Mouse (Mus musculus) heart, adult 2 months (tissue): Measurements from ENCODE around the gene Vps25. TPM values are rescaled to one million over a fixed set of nuclear protein-coding genes. Genes with fewer than 3 reads are reported as not detected.

Source experiments
- DNase-seq, 2 experiments: peaks; one replicate each; pipeline ENCODE4 v3.0.0; 2021
- H3K27ac ChIP-seq: fragments of 200-600 bp; 2 replicates; pipeline ENCODE4 v1.8.1; 2022
- H3K27me3 ChIP-seq: fragments of 200-500 bp; 2 replicates; pipeline ENCODE4 v1.6.1; 2012; ENCODE audit warnings: mild to moderate bottlenecking, low read length, inconsistent platforms, mixed read lengths; ENCODE audit not compliant: control insufficient read depth, insufficient read depth
- H3K36me3 ChIP-seq: fragments of 200-500 bp; 2 replicates; pipeline ENCODE4 v1.6.1; 2012; ENCODE audit warnings: low read length, inconsistent platforms; ENCODE audit not compliant: control insufficient read depth, insufficient read depth
- H3K4me1 ChIP-seq: fragments of 200-500 bp; 2 replicates; pipeline ENCODE4 v1.6.1; 2011; ENCODE audit warnings: low read length; ENCODE audit not compliant: control insufficient read depth, insufficient read depth
- H3K4me3 ChIP-seq: fragments of 200-600 bp; 2 replicates; pipeline ENCODE4 v1.8.1; 2022
- H3K79me2 ChIP-seq: fragments of 200-500 bp; replicated peaks from 2 replicates; pipeline ENCODE4 v1.6.1; 2012; ENCODE audit warnings: mild to moderate bottlenecking, inconsistent platforms, low read length, moderate library complexity, mixed read lengths; ENCODE audit not compliant: control insufficient read depth, insufficient read depth
- H3K9ac ChIP-seq: fragments of 200-500 bp; 2 replicates; pipeline ENCODE4 v1.6.1; 2012; ENCODE audit warnings: low read depth, mild to moderate bottlenecking, control low read depth, inconsistent platforms, low read length, mixed read lengths
- CTCF ChIP-seq: fragments of 200-600 bp; IDR thresholded peaks from 2 replicates; pipeline ENCODE4 v1.8.1; 2022; ENCODE audit warnings: antibody characterized with exemption, mild to moderate bottlenecking, moderate library complexity
- EP300 ChIP-seq: fragments of 200-500 bp; IDR thresholded peaks from 2 replicates; pipeline ENCODE4 v1.6.1; 2011; ENCODE audit warnings: low read depth, low read length, control low read depth; ENCODE audit not compliant: insufficient read depth
- POLR2A ChIP-seq: fragments of 200-500 bp; IDR thresholded peaks from 2 replicates; pipeline ENCODE4 v1.6.1; 2011; ENCODE audit warnings: mild to moderate bottlenecking, low read depth, low read length, control low read depth; ENCODE audit not compliant: insufficient read depth
- WGBS: fragments of 180-500 bp; shearing (Covaris S2); methylation state at CpG from one replicate; pipeline ENCODE4 v1.1.7; 2018; 5-methylcytosine and 5-hydroxymethylcytosine counted together
- intact Hi-C: fragments of 180-260 bp; cut with DNase I; formaldehyde crosslinking; loops from one replicate; pipeline ENCODE4 v1.15.1; 2025
- polyA plus RNA-seq: library from polyadenylated mRNA; depleted of rRNA; stranded (reverse); fragments of >200 nt; gene quantifications from 2 replicates; pipeline ENCODE4 v1.2.3, GENCODE M21; 2012; rRNA removed
- total RNA-seq, 2 experiments: library from RNA; stranded (reverse); gene quantifications; 2 replicates each; pipeline ENCODE4 v1.2.3; 2021

Vps25 gene
- total and polyA plus RNA-seq, 3 experiments = 82.5 to 90.1 (median 83.2) TPM

- Histone ChIP-seq H3K4me3 (no peak overlapping the region; the same call in 1 of the 2 replicates), H3K27me3 (no peaks in the 10 kb centered on the region), H3K27ac (no peak overlapping the region), H3K9ac (no peak overlapping the region; the same call in 1 of the 2 replicates), H3K4me1 (peaks cover 3% of the 10 kb centered on the region), H3K79me2 (peaks cover 6% of the 10 kb centered on the region; the same call in 1 of the 2 replicates), H3K36me3 (peaks cover 3% of the 10 kb centered on the region)
- no peak for DNase-seq
- intact Hi-C loops = loop anchor here (10.0 kb wide), 1 partner anchor 306 kb away; no protein-coding TSS in a partner anchor
- 57% methylated on average over 7 of the region's 7 CpGs for whole genome bisulfite sequencing
- TF ChIP-seq POLR2A = no peak
- peak; percentile 26 for TF ChIP-seq CTCF
- TF ChIP-seq EP300 = no peak
Observed at GRCm38 (mm10) chr11:101300881-101301280, 47.4 kb downstream of the Vps25 start.

GRCm38 (mm10) chr11:101301299-101302003 is 47.9 kb downstream of the Vps25 start:
- Histone ChIP-seq H3K27ac (peak overlapping the region; percentile 70), H3K4me3 (peak overlapping the region; percentile 82), H3K27me3 (no peaks in the 10 kb centered on the region), H3K4me1 (peaks cover 3% of the 10 kb centered on the region), H3K9ac (peak overlapping the region; percentile 85), H3K36me3 (peaks cover 3% of the 10 kb centered on the region), H3K79me2 (peaks cover 6% of the 10 kb centered on the region; the same call in 1 of the 2 replicates)
- intact Hi-C loops = loop anchor here (1.0 to 10.0 kb wide), 2 partner anchors 89 to 307 kb away; no protein-coding TSS in a partner anchor
- no peak for TF ChIP-seq EP300
- WGBS = 8% methylated on average over 26 of the region's 26 CpGs
- no peak for DNase-seq

GRCm38 (mm10) chr11:101302004-101302798 is 48.7 kb downstream of the Vps25 start, which contains the start of gene Becn1:
Becn1 (minus strand) TSS chr11:101302286.
- Histone ChIP-seq H3K27ac (peak within 1 kb of the TSS; percentile 70), H3K4me3 (peak within 1 kb of the TSS; percentile 82), H3K27me3 (no peaks in the 10 kb centered on the region), H3K36me3 (peaks cover 3% of the 10 kb centered on the region), H3K79me2 (peaks cover 6% of the 10 kb centered on the region; the same call in 1 of the 2 replicates), H3K4me1 (peaks cover 3% of the 10 kb centered on the region), H3K9ac (peak within 1 kb of the TSS; percentile 85)
- peak; percentile 94 to 98 for DNase-seq
- intact Hi-C loops = loop anchor here (1.0 to 10.0 kb wide), 2 partner anchors 90 to 307 kb away; no protein-coding TSS in a partner anchor
- 7% methylated on average over 39 of the region's 39 CpGs for WGBS
- TF ChIP-seq POLR2A = peak; percentile 71
- peak; percentile 100 for TF ChIP-seq CTCF
- peak; percentile 89 for TF ChIP-seq EP300

- no peak overlapping the region for H3K27ac ChIP-seq
- DNase-seq = no peak
- WGBS = 34% methylated on average over 5 of the region's 5 CpGs
- no peaks in the 10 kb centered on the region for H3K27me3 ChIP-seq
- H3K4me3 ChIP-seq = no peak overlapping the region
- no peaks in the 10 kb centered on the region for H3K36me3 ChIP-seq
- no peak overlapping the region for H3K9ac ChIP-seq
- H3K4me1 ChIP-seq = no peaks in the 10 kb centered on the region
- no peak for TF ChIP-seq CTCF
- no peak for TF ChIP-seq POLR2A
- intact Hi-C loops = loop anchor here (10.0 kb wide), 1 partner anchor 313 kb away; no protein-coding TSS in a partner anchor
- no peaks in the 10 kb centered on the region for H3K79me2 ChIP-seq
Observed at GRCm38 (mm10) chr11:101307744-101308143, 54.2 kb downstream of the Vps25 start.

Other genes with a start within 250 kb of the Vps25 start
- 10 to 100 TPM; 89.6 to 92.6 TPM for gene Atp6v0a1, start 244.3 kb upstream of the Vps25 start, total RNA-seq
- 77.4 and 85.9 TPM in 2 replicates for gene Atp6v0a1, start 244.3 kb upstream of the Vps25 start, polyA plus RNA-seq
- gene Naglu, start 183.7 kb upstream of the Vps25 start, total RNA-seq = 1 to 10 TPM; 7.4 to 8.3 TPM
- 11.0 and 14.3 TPM in 2 replicates for gene Naglu, start 183.7 kb upstream of the Vps25 start, polyA plus RNA-seq
- under 1 TPM; 0.47 to 0.70 TPM for gene Hsd17b1, start 175.3 kb upstream of the Vps25 start, total RNA-seq
- 0.32 and 0.55 TPM in 2 replicates for gene Hsd17b1, start 175.3 kb upstream of the Vps25 start, polyA plus RNA-seq
- 10 to 100 TPM; 15.8 to 17.5 TPM for gene Coasy, start 171.1 kb upstream of the Vps25 start, total RNA-seq
- 22.1 and 24.6 TPM in 2 replicates for gene Coasy, start 171.1 kb upstream of the Vps25 start, polyA plus RNA-seq
- gene Mlx, start 166.4 kb upstream of the Vps25 start, total RNA-seq = 10 to 100 TPM; 18.1 to 21.3 TPM
- 23.0 and 45.2 TPM in 2 replicates for gene Mlx, start 166.4 kb upstream of the Vps25 start, polyA plus RNA-seq
- gene Psmc3ip, start 158.3 kb upstream of the Vps25 start, total RNA-seq = 1 to 10 TPM; 1.6 to 2.7 TPM
- 1.1 and 1.3 TPM in 2 replicates for gene Psmc3ip, start 158.3 kb upstream of the Vps25 start, polyA plus RNA-seq
- 10 to 100 TPM; 28.5 to 31.0 TPM for gene Retreg3, start 133.8 kb upstream of the Vps25 start, total RNA-seq
- 31.8 and 53.1 TPM in 2 replicates for gene Retreg3, start 133.8 kb upstream of the Vps25 start, polyA plus RNA-seq
- gene Tubg1, start 133.8 kb upstream of the Vps25 start, total RNA-seq = 10 to 100 TPM; 22.7 to 23.6 TPM
- gene Tubg1, start 133.8 kb upstream of the Vps25 start, polyA plus RNA-seq = 14.2 and 17.2 TPM in 2 replicates
- gene Tubg2, start 97.8 kb upstream of the Vps25 start, total RNA-seq = 1 to 10 TPM; 3.5 TPM
- 2.1 and 2.9 TPM in 2 replicates for gene Tubg2, start 97.8 kb upstream of the Vps25 start, polyA plus RNA-seq
- 1 to 10 TPM; 1.3 to 1.5 TPM for gene Cntnap1, start 83.2 kb upstream of the Vps25 start, total RNA-seq
- gene Cntnap1, start 83.2 kb upstream of the Vps25 start, polyA plus RNA-seq = 3.1 and 4.0 TPM in 2 replicates
- gene Plekhh3, start 82.4 kb upstream of the Vps25 start, total RNA-seq = 10 to 100 TPM; 14.3 to 28.1 TPM
- gene Plekhh3, start 82.4 kb upstream of the Vps25 start, polyA plus RNA-seq = 24.4 and 26.7 TPM in 2 replicates
- not detected for gene Ccr10, start 78.3 kb upstream of the Vps25 start, total RNA-seq
- 0.14 TPM in 1 of 2 replicates, not detected in the other for gene Ccr10, start 78.3 kb upstream of the Vps25 start, polyA plus RNA-seq
- 10 to 100 TPM; 29.8 to 31.4 TPM for gene Ezh1, start 27.2 kb upstream of the Vps25 start, total RNA-seq
- 26.1 and 34.1 TPM in 2 replicates for gene Ezh1, start 27.2 kb upstream of the Vps25 start, polyA plus RNA-seq
- 10 to 100 TPM; 89.1 to 90.3 TPM for gene Ramp2, start 7.7 kb upstream of the Vps25 start, total RNA-seq
- gene Ramp2, start 7.7 kb upstream of the Vps25 start, polyA plus RNA-seq = 130 and 172 TPM in 2 replicates
- gene Wnk4, start 6.9 kb downstream of the Vps25 start, total RNA-seq = 10 to 100 TPM in 1 of 2 experiments, 1 to 10 TPM in 1; 9.2 to 12.6 TPM
- 12.1 and 13.9 TPM in 2 replicates for gene Wnk4, start 6.9 kb downstream of the Vps25 start, polyA plus RNA-seq
- gene Cntd1, start 25.3 kb downstream of the Vps25 start, total RNA-seq = under 1 TPM; 0.23 to 0.36 TPM
- 0.06 and 0.12 TPM in 2 replicates for gene Cntd1, start 25.3 kb downstream of the Vps25 start, polyA plus RNA-seq
- 100 to 1,000 TPM in 1 of 2 experiments, 10 to 100 TPM in 1; 88.4 to 101 TPM for gene Coa3, start 25.4 kb downstream of the Vps25 start, total RNA-seq
- 153 and 302 TPM in 2 replicates for gene Coa3, start 25.4 kb downstream of the Vps25 start, polyA plus RNA-seq
- 10 to 100 TPM; 86.3 to 86.5 TPM for gene Becn1, start 48.6 kb downstream of the Vps25 start, total RNA-seq
- gene Becn1, start 48.6 kb downstream of the Vps25 start, polyA plus RNA-seq = 36.1 and 43.7 TPM in 2 replicates
- 100 to 1,000 TPM in 1 of 2 experiments, 10 to 100 TPM in 1; 81.9 to 112 TPM for gene Psme3, start 62.5 kb downstream of the Vps25 start, total RNA-seq
- gene Psme3, start 62.5 kb downstream of the Vps25 start, polyA plus RNA-seq = 55.5 and 69.1 TPM in 2 replicates
- gene Aoc2, start 71.4 kb downstream of the Vps25 start, total RNA-seq = 1 to 10 TPM; 1.6 to 2.2 TPM
- 1.9 and 2.3 TPM in 2 replicates for gene Aoc2, start 71.4 kb downstream of the Vps25 start, polyA plus RNA-seq
- gene Aoc3, start 76.9 kb downstream of the Vps25 start, total RNA-seq = 10 to 100 TPM; 11.5 to 13.3 TPM
- gene Aoc3, start 76.9 kb downstream of the Vps25 start, polyA plus RNA-seq = 21.8 and 22.0 TPM in 2 replicates
- not detected for gene G6pc, start 113.9 kb downstream of the Vps25 start, total RNA-seq
- 0.15 TPM in 1 of 2 replicates, not detected in the other for gene G6pc, start 113.9 kb downstream of the Vps25 start, polyA plus RNA-seq
- 10 to 100 TPM; 19.5 to 23.4 TPM for gene Aarsd1, start 163.9 kb downstream of the Vps25 start, total RNA-seq
- gene Aarsd1, start 163.9 kb downstream of the Vps25 start, polyA plus RNA-seq = 23.0 and 28.0 TPM in 2 replicates
- gene Gm27029, start 171.1 kb downstream of the Vps25 start, total RNA-seq = 10 to 100 TPM in 1 of 2 experiments, 1 to 10 TPM in 1; 5.1 to 10.2 TPM
- 1.3 and 2.4 TPM in 2 replicates for gene Gm27029, start 171.1 kb downstream of the Vps25 start, polyA plus RNA-seq
- gene Rundc1, start 171.4 kb downstream of the Vps25 start, total RNA-seq = 10 to 100 TPM; 10.1 to 12.1 TPM
- 12.0 and 14.7 TPM in 2 replicates for gene Rundc1, start 171.4 kb downstream of the Vps25 start, polyA plus RNA-seq
- 10 to 100 TPM; 50.6 to 58.3 TPM for gene Ptges3l, start 171.6 kb downstream of the Vps25 start, total RNA-seq
- gene Ptges3l, start 171.6 kb downstream of the Vps25 start, polyA plus RNA-seq = 56.8 and 81.6 TPM in 2 replicates
- 10 to 100 TPM; 38.3 to 48.4 TPM for gene Rpl27, start 188.6 kb downstream of the Vps25 start, total RNA-seq
- 234 and 242 TPM in 2 replicates for gene Rpl27, start 188.6 kb downstream of the Vps25 start, polyA plus RNA-seq
- 10 to 100 TPM; 11.5 to 12.6 TPM for gene Ifi35, start 194.7 kb downstream of the Vps25 start, total RNA-seq
- 25.5 and 29.4 TPM in 2 replicates for gene Ifi35, start 194.7 kb downstream of the Vps25 start, polyA plus RNA-seq
- 1 to 10 TPM; 6.5 to 8.0 TPM for gene Rnd2, start 211.3 kb downstream of the Vps25 start, total RNA-seq
- gene Rnd2, start 211.3 kb downstream of the Vps25 start, polyA plus RNA-seq = 5.8 and 9.8 TPM in 2 replicates
- 10 to 100 TPM; 20.4 to 21.4 TPM for gene Vat1, start 212.5 kb downstream of the Vps25 start, total RNA-seq
- gene Vat1, start 212.5 kb downstream of the Vps25 start, polyA plus RNA-seq = 29.6 and 35.0 TPM in 2 replicates